Mouse (Mus musculus): ENCODE results near the gene Dag1.
A peak's percentile ranks its signal among the peaks of the same experiment; 100 is the strongest.
"Not testable (repeated sequence)": the region's sequence is repeated elsewhere in the genome, so short reads cannot be mapped to it uniquely, and the experiment has no call there.

Gene Dag1

GRCm38 (mm10) chr9:108227911-108228649 lies 35.7 kb downstream of the Dag1 start:
- no peak for DNase-seq (ENCODE audit: low read depth, low spot score)

- DNase-seq (ENCODE audit: low read depth, low spot score) = no peak
Measured at GRCm38 (mm10) chr9:108225166-108225565, 38.6 kb downstream of the Dag1 start.

- DNase-seq (ENCODE audit: low read depth, low spot score) = no peak
Measured at GRCm38 (mm10) chr9:108223633-108224032, 40.1 kb downstream of the Dag1 start.

GRCm38 (mm10) chr9:108221566-108221965 lies 42.2 kb downstream of the Dag1 start:
- no peak for DNase-seq (ENCODE audit: low read depth, low spot score)

GRCm38 (mm10) chr9:108220380-108220774 lies 43.4 kb downstream of the Dag1 start:
- no peak for DNase-seq (ENCODE audit: low read depth, low spot score)

GRCm38 (mm10) chr9:108219766-108220379 lies 43.9 kb downstream of the Dag1 start:
- DNase-seq (ENCODE audit: low read depth, low spot score) = no peak

GRCm38 (mm10) chr9:108217936-108218543 lies 45.7 kb downstream of the Dag1 start:
- DNase-seq (ENCODE audit: low read depth, low spot score) = no peak

GRCm38 (mm10) chr9:108217406-108217805 lies 46.4 kb downstream of the Dag1 start:
- DNase-seq (ENCODE audit: low read depth, low spot score) = no peak

- no peak for DNase-seq (ENCODE audit: low read depth, low spot score)
Measured at GRCm38 (mm10) chr9:108213105-108213504, 50.7 kb downstream of the Dag1 start.

GRCm38 (mm10) chr9:108212426-108212825 lies 51.3 kb downstream of the Dag1 start:
- DNase-seq (ENCODE audit: low read depth, low spot score) = no peak

- no peak for DNase-seq (ENCODE audit: low read depth, low spot score)
Measured at GRCm38 (mm10) chr9:108205571-108205901, 58.2 kb downstream of the Dag1 start.

- no peak for DNase-seq (ENCODE audit: low read depth, low spot score)
Measured at GRCm38 (mm10) chr9:108204884-108205570, 58.7 kb downstream of the Dag1 start.

GRCm38 (mm10) chr9:108203015-108203414 lies 60.7 kb downstream of the Dag1 start:
- DNase-seq (ENCODE audit: low read depth, low spot score) = no peak

- no peak for DNase-seq (ENCODE audit: low read depth, low spot score)
Measured at GRCm38 (mm10) chr9:108202169-108202568, 61.6 kb downstream of the Dag1 start.

- DNase-seq (ENCODE audit: low read depth, low spot score) = peak; percentile 98
Measured at GRCm38 (mm10) chr9:108201160-108201559, 62.6 kb downstream of the Dag1 start.

GRCm38 (mm10) chr9:108198621-108199020 lies 65.1 kb downstream of the Dag1 start:
- DNase-seq (ENCODE audit: low read depth, low spot score) = no peak

GRCm38 (mm10) chr9:108196920-108197677 lies 66.7 kb downstream of the Dag1 start:
- no peak for DNase-seq (ENCODE audit: low read depth, low spot score)

GRCm38 (mm10) chr9:108196222-108196621 lies 67.5 kb downstream of the Dag1 start:
- not testable (repeated sequence) for DNase-seq (ENCODE audit: low read depth, low spot score)

GRCm38 (mm10) chr9:108189787-108190679 lies 73.7 kb downstream of the Dag1 start, which contains the start of gene Bsn:
Gene Bsn, minus strand, starts transcription at chr9:108190384.
- DNase-seq (ENCODE audit: low read depth, low spot score) = no peak

GRCm38 (mm10) chr9:108189488-108189786 lies 74.3 kb downstream of the Dag1 start:
- no peak for DNase-seq (ENCODE audit: low read depth, low spot score)

- DNase-seq (ENCODE audit: low read depth, low spot score) = no peak
Measured at GRCm38 (mm10) chr9:108189023-108189422, 74.7 kb downstream of the Dag1 start.
